Mouse (Mus musculus) myocyte (in vitro differentiated cells): Measurements from ENCODE around the gene Rab22a.

Experiments used
- SRF ChIP-seq: IDR thresholded peaks from one replicate; pipeline ENCODE4 v1.6.1; 2011; ENCODE audit warnings: low read depth; ENCODE audit not compliant: control insufficient read depth, insufficient read length
- TCF12 ChIP-seq: IDR thresholded peaks from one replicate; pipeline ENCODE4 v1.6.1; 2011; ENCODE audit warnings: mild to moderate bottlenecking, control low read depth; ENCODE audit not compliant: poor library complexity, insufficient read depth, severe bottlenecking
- USF1 ChIP-seq: IDR thresholded peaks from one replicate; pipeline ENCODE4 v1.6.1; 2011; ENCODE audit warnings: low read depth, mild to moderate bottlenecking, control low read depth, moderate library complexity

- no peak for TF ChIP-seq USF1
- no peak for TF ChIP-seq TCF12
- no peak for TF ChIP-seq SRF
Measured at GRCm38 (mm10) chr2:173678593-173678992, 19.0 kb downstream of the Rab22a start.
